Mouse (Mus musculus) heart, adult 2 months (tissue): Measurements from ENCODE around the gene Rps6ka2.

Source experiments
- CTCF ChIP-seq: fragments of 200-600 bp; IDR thresholded peaks from 2 replicates; pipeline ENCODE4 v1.8.1; 2022; ENCODE audit warnings: antibody characterized with exemption, mild to moderate bottlenecking, moderate library complexity
- EP300 ChIP-seq: fragments of 200-500 bp; IDR thresholded peaks from 2 replicates; pipeline ENCODE4 v1.6.1; 2011; ENCODE audit warnings: low read depth, low read length, control low read depth; ENCODE audit not compliant: insufficient read depth
- POLR2A ChIP-seq: fragments of 200-500 bp; IDR thresholded peaks from 2 replicates; pipeline ENCODE4 v1.6.1; 2011; ENCODE audit warnings: mild to moderate bottlenecking, low read depth, low read length, control low read depth; ENCODE audit not compliant: insufficient read depth

GRCm38 (mm10) chr17:7169627-7170303 lies at the start of gene Rps6ka2:
- TF ChIP-seq CTCF (no peak), POLR2A (peak; percentile 92), EP300 (0 out of 2 replicates have a peak, but pooled peaks have one; percentile 4)
